Mouse (Mus musculus) lung, postnatal 0 days (tissue): ENCODE results near the gene Fstl1.
A peak's percentile ranks its signal among the peaks of the same experiment; 100 is the strongest.

ENCODE experiments used
- CTCF ChIP-seq: IDR thresholded peaks from 2 replicates; pipeline ENCODE4 v1.5.1; 2016; ENCODE audit warnings: antibody characterized with exemption, mild to moderate bottlenecking
- EP300 ChIP-seq: IDR thresholded peaks from 2 replicates; pipeline ENCODE4 v1.6.1; 2016; ENCODE audit warnings: antibody characterized with exemption, mild to moderate bottlenecking, control low read depth

DNA sequence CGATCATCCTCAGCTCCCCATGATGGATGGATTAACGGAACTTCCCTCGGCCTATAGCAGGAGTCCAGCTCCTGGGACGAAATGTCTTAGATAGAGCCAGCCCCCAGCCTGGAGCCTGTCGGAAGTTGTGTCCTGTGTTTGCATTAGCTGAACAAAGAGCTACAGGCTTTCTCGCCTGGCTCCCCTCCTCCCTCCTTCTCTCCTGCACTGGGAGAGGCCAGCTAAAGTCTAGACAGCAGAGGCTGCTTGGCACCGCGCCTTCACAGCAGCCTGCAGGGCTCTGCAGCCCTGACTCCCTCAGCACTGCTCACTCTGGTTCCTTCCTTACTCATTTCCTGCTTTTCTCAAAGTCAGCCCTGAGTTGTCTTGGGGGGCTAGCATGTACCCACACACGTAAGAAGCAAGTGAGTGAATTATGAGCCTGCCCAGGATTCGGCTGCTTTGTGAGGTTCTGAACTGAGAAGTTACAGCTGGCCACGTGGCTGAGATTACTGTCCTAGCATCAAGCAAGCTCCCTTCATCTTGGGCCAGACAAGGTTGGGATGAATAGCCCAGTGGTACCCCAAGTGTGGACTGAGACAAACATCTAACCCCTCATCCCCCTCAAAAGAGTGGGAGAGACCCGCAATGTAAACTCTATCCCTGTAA is 11.8 kb downstream of the Fstl1 start:
- peak; percentile 53 for TF ChIP-seq EP300
- TF ChIP-seq CTCF = no peak
